In genomic region chr11:64518146-64518841, GRCm38 (mm10) we compare ENCODE assay signal across 21 mouse cellular contexts.
DNase-seq lines count a peak whose midpoint lies in the region; ATAC-seq and TF ChIP-seq lines count a peak whose summit lies in the region.
"Had no signal": no experiment of that assay in that cellular context is flagged by ENCODE, and none has a peak within 500 bp of the region (broad histone marks: within the 10 kb centered on the region; RNA-seq: fewer than 3 reads in every experiment).

No protein-coding gene starts in this region.

- H3K9ac ChIP-seq in midbrain, postnatal 0 days (replicated peaks; ENCODE audit: low read length, poor library complexity, severe bottlenecking): no peak overlapping the region
- no peak overlapping the region for H3K9ac ChIP-seq in midbrain, embryonic 15.5 days
- H3K9ac ChIP-seq: embryonic facial prominence, embryonic 12.5 days; heart, embryonic 15.5 days; liver, postnatal 0 days had no signal

- no peak for DNase-seq in frontal cortex, postnatal 36 days (ENCODE audit: low spot score in 2 of 2)
- DNase-seq in midbrain, postnatal 0 days (ENCODE audit: low spot score): peak; percentile 66
- no peak for DNase-seq in right cerebral cortex, postnatal 14 days
- DNase-seq: cerebellum, adult 18-20 months; heart, adult 2 months; heart, postnatal 4 days; kidney, adult 18-20 months; kidney, postnatal 10 days; left cerebral cortex, postnatal 4 days; liver, postnatal 0 days; lung, postnatal 10 days had no signal

- H3K4me2 ChIP-seq in midbrain, postnatal 0 days (ENCODE audit: low read depth, low read length, poor library complexity, severe bottlenecking): no peak overlapping the region
- H3K4me2 ChIP-seq in midbrain, embryonic 15.5 days: no peak overlapping the region
- H3K4me2 ChIP-seq: embryonic facial prominence, embryonic 12.5 days; heart, embryonic 15.5 days had no signal

- 60% methylated on average over 6 of the region's 6 CpGs for WGBS in midbrain, postnatal 0 days
- 68% methylated on average over 6 of the region's 6 CpGs for WGBS in midbrain, embryonic 15.5 days

- ATAC-seq in frontal cortex, adult (ENCODE audit: low TSS enrichment): 0 out of 2 replicates have a peak, but pooled peaks have one; percentile 27
- ATAC-seq in midbrain, postnatal 0 days (ENCODE audit: low FRiP score): no peak
- ATAC-seq in midbrain, embryonic 15.5 days (replicated peaks): no peak
- ATAC-seq in common myeloid progenitor, adult 5-6 weeks (replicated peaks; ENCODE audit: low read depth, poor library complexity, severe bottlenecking): peak; percentile 22; the same call in 1 of the 2 replicates
- ATAC-seq in cerebellum, adult (ENCODE audit: insufficient number of reproducible peaks, low FRiP score, low TSS enrichment): no peak
- ATAC-seq: liver, postnatal 0 days; Patski had no signal

- no peak overlapping the region for H3K4me3 ChIP-seq in midbrain, postnatal 0 days (ENCODE audit: low read depth, low read length)
- no peak overlapping the region for H3K4me3 ChIP-seq in midbrain, embryonic 15.5 days
- H3K4me3 ChIP-seq: embryonic facial prominence, embryonic 12.5 days; heart, adult 2 months; heart, embryonic 15.5 days; layer of hippocampus, adult 2 months; left cerebral cortex, adult 2 months; megakaryocyte, embryonic 14.5 days had no signal

- no peaks in the 10 kb centered on the region for H3K36me3 ChIP-seq in midbrain, postnatal 0 days (ENCODE audit: insufficient read depth, low read length)
- no peaks in the 10 kb centered on the region for H3K36me3 ChIP-seq in midbrain, embryonic 15.5 days (replicated peaks)
- H3K36me3 ChIP-seq: embryonic facial prominence, embryonic 12.5 days; heart, embryonic 15.5 days had no signal

- no peaks in the 10 kb centered on the region for H3K4me1 ChIP-seq in midbrain, postnatal 0 days (ENCODE audit: insufficient read depth, low read length)
- H3K4me1 ChIP-seq in midbrain, embryonic 15.5 days: 0 out of 2 replicates have a peak, but pooled peaks cover 3% of the 10 kb centered on the region
- H3K4me1 ChIP-seq: embryonic facial prominence, embryonic 12.5 days; heart, embryonic 15.5 days; megakaryocyte, embryonic 14.5 days had no signal

- no peak for TF ChIP-seq CTCF in midbrain, postnatal 0 days (IDR thresholded peaks at IDR 0.05)

- H3K27me3 ChIP-seq in midbrain, postnatal 0 days (ENCODE audit: insufficient read depth, low read length): peaks cover 10% of the 10 kb centered on the region
- H3K27me3 ChIP-seq in midbrain, embryonic 15.5 days (replicated peaks): peaks cover 20% of the 10 kb centered on the region
- H3K27me3 ChIP-seq: Patski had no signal

- H3K9me3 ChIP-seq in midbrain, postnatal 0 days (ENCODE audit: low read length): no peaks in the 10 kb centered on the region
- no peaks in the 10 kb centered on the region for H3K9me3 ChIP-seq in midbrain, embryonic 15.5 days
- H3K9me3 ChIP-seq: embryonic facial prominence, embryonic 12.5 days; heart, embryonic 15.5 days; megakaryocyte, embryonic 14.5 days had no signal

- no peak overlapping the region for H3K27ac ChIP-seq in midbrain, postnatal 0 days (ENCODE audit: low read depth, low read length)
- no peak overlapping the region for H3K27ac ChIP-seq in midbrain, embryonic 15.5 days
- H3K27ac ChIP-seq: embryonic facial prominence, embryonic 12.5 days; heart, adult 2 months; heart, embryonic 15.5 days; layer of hippocampus, adult 2 months; left cerebral cortex, adult 2 months had no signal

Comparison
In these comparisons a context has a peak if more than half of its experiments do, and no peak if none do; other contexts are left out.
1. ATAC-seq: peak in frontal cortex, adult (single experiment) and common myeloid progenitor, adult 5-6 weeks (single experiment); none in midbrain, postnatal 0 days (single experiment), midbrain, embryonic 15.5 days (single experiment) and cerebellum, adult (single experiment).